Mouse (Mus musculus): ENCODE measurements around the gene Khdrbs1. TPM values are rescaled to one million over a fixed set of nuclear protein-coding genes. Genes with fewer than 3 reads are reported as not detected.

The Khdrbs1 gene
- 39.6 and 58.2 TPM in 2 replicates for total RNA-seq (2012; rRNA removed)

GRCm38 (mm10) chr4:129742232-129743009 lies at the start of gene Khdrbs1:
TSS of gene Khdrbs1 (minus strand) at chr4:129742303.
- H3K36me3 ChIP-seq (ENCODE audit: control insufficient read depth, insufficient read depth, low read length, poor library complexity, severe bottlenecking), result no peaks in the 10 kb centered on the region
- in situ Hi-C loops (cut with MboI; ENCODE audit: low sequenced_read_pairs in 2 of 2, unreplicated experiment in 2 of 2), result no loop called here
- peaks cover 2 to 8% of the 10 kb centered on the region in 2 experiments; a peak in 2 of 4 replicates for H3K4me1 ChIP-seq (ENCODE audit: control insufficient read depth in 2 of 2, insufficient read depth in 2 of 2, low read length in 2 of 2, poor library complexity in 1 of 2)
- no peaks in the 10 kb centered on the region for H3K9me3 ChIP-seq (ENCODE audit: control insufficient read depth, insufficient read depth, low read depth, low read length)
- H3K9ac ChIP-seq (ENCODE audit: insufficient read depth, low read depth, low read length, poor library complexity, severe bottlenecking), result peak within 1 kb of the TSS; percentile 95
- peak within 1 kb of the TSS; percentile 91 for H3K27ac ChIP-seq (ENCODE audit: insufficient read depth, low read depth, low read length, poor library complexity, severe bottlenecking)
- TF ChIP-seq ZNF384 (IDR thresholded peaks at IDR 0.05; ENCODE audit: low read depth, low read length) (no peak), HCFC1 (IDR thresholded peaks at IDR 0.05; ENCODE audit: borderline replicate concordance, insufficient read depth, low read length) (no peak; the same call in 1 of the 2 replicates), ZC3H11A (IDR thresholded peaks at IDR 0.05; ENCODE audit: borderline replicate concordance, low read depth, low read length) (no peak), CHD2 (IDR thresholded peaks at IDR 0.05; ENCODE audit: low read depth, low read length) (no peak), MAFK (IDR thresholded peaks at IDR 0.05; ENCODE audit: insufficient read depth, low read depth, low read length) (no peak)
- peak; percentile 97 for DNase-seq (ENCODE audit: low read depth, low spot score)
- H3K4me3 ChIP-seq (ENCODE audit: insufficient read depth in 1 of 2, low read depth in 1 of 2, low read length in 2 of 2, poor library complexity in 1 of 2, severe bottlenecking in 1 of 2), result peak within 1 kb of the TSS; percentile 91 to 95

DNA sequence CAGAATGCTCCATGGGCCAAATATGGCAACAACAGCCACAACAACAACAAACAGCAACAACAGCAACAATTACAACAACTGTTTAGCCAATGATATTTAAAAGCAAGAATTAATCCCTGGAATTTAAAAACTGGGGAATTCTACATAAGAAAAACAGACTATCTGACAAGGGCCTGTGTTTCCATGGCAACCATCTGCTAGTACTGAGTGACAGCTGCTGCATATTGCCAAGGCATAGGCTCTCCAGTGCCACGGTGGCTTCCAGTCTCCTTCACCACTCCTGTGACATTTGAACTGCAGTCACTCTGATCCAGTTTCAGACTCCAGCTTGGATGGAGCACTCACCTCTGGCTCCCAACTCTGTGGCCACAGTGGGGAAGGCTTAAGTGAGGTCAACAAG lies 49.3 kb upstream of the Khdrbs1 start:
- Histone ChIP-seq H3K4me3 (ENCODE audit: insufficient read depth in 1 of 2, low read depth in 1 of 2, low read length in 2 of 2, poor library complexity in 1 of 2, severe bottlenecking in 1 of 2) (no peak overlapping the region), H3K27ac (ENCODE audit: insufficient read depth, low read depth, low read length, poor library complexity, severe bottlenecking) (no peak overlapping the region), H3K9me3 (ENCODE audit: control insufficient read depth, insufficient read depth, low read depth, low read length) (no peaks in the 10 kb centered on the region), H3K36me3 (ENCODE audit: control insufficient read depth, insufficient read depth, low read length, poor library complexity, severe bottlenecking) (no peaks in the 10 kb centered on the region), H3K4me1 (ENCODE audit: control insufficient read depth in 2 of 2, insufficient read depth in 2 of 2, low read length in 2 of 2, poor library complexity in 1 of 2) (peaks cover 1 to 4% of the 10 kb centered on the region in 2 experiments; a peak in 1 of 4 replicates), H3K9ac (ENCODE audit: insufficient read depth, low read depth, low read length, poor library complexity, severe bottlenecking) (no peak overlapping the region)
- no peak for TF ChIP-seq MAFK (IDR thresholded peaks at IDR 0.05; ENCODE audit: insufficient read depth, low read depth, low read length)
- no peak for TF ChIP-seq ZNF384 (IDR thresholded peaks at IDR 0.05; ENCODE audit: low read depth, low read length)
- no peak for TF ChIP-seq ZC3H11A (IDR thresholded peaks at IDR 0.05; ENCODE audit: borderline replicate concordance, low read depth, low read length)
- no peak for TF ChIP-seq CHD2 (IDR thresholded peaks at IDR 0.05; ENCODE audit: low read depth, low read length)
- no peak for TF ChIP-seq HCFC1 (IDR thresholded peaks at IDR 0.05; ENCODE audit: borderline replicate concordance, insufficient read depth, low read length)
- in situ Hi-C loops (cut with MboI; ENCODE audit: low sequenced_read_pairs in 2 of 2, unreplicated experiment in 2 of 2), result no loop called here
- no peak for DNase-seq (ENCODE audit: low read depth, low spot score)

DNA sequence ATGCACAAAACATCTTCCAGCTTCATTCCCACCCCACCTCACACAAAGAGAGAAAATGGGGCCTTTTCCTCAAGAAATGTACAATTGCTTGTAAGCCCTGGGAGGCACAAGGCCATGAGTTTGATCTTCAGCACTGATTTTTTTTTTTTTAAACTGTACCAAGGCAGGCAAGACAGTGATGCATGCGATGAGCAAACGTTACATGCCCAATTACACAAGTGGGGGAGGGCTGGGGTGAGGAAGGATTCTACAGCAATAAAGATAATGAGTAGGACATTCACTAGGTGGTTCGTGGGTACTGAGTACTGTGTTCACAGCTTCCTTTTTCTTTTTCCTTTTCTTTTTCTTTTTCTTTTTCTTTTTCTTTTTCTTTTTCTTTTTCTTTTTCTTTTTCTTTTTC lies 48.4 kb upstream of the Khdrbs1 start:
- in situ Hi-C loops (cut with MboI; ENCODE audit: low sequenced_read_pairs in 2 of 2, unreplicated experiment in 2 of 2), result no loop called here
- H3K9me3 ChIP-seq (ENCODE audit: control insufficient read depth, insufficient read depth, low read depth, low read length), result no peaks in the 10 kb centered on the region
- no peak overlapping the region for H3K27ac ChIP-seq (ENCODE audit: insufficient read depth, low read depth, low read length, poor library complexity, severe bottlenecking)

DNA sequence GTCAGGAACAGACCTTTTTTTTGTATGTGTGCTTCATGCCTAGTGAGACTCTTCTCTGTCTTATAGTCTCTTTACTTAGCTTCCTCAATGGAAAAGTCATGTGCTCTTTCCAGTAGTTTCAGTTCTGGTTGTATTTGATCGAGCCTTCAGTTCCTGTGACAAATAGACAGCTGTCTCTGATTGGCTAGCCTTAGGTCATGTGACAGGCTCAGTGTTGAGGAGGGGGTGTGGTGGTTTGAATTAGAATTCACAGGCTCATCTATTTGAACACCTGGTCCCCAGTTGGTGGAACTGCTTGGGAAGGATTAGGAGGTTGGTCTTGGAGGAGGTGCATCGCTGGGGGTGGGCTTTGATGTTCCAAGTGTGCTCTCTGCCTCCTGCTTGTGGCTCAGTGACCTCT lies 47.5 kb upstream of the Khdrbs1 start:
- DNase-seq (ENCODE audit: low read depth, low spot score), result no peak
- TF ChIP-seq MAFK (IDR thresholded peaks at IDR 0.05; ENCODE audit: insufficient read depth, low read depth, low read length) (no peak), ZNF384 (IDR thresholded peaks at IDR 0.05; ENCODE audit: low read depth, low read length) (no peak), HCFC1 (IDR thresholded peaks at IDR 0.05; ENCODE audit: borderline replicate concordance, insufficient read depth, low read length) (no peak), CHD2 (IDR thresholded peaks at IDR 0.05; ENCODE audit: low read depth, low read length) (no peak), ZC3H11A (IDR thresholded peaks at IDR 0.05; ENCODE audit: borderline replicate concordance, low read depth, low read length) (no peak)
- Histone ChIP-seq H3K27ac (ENCODE audit: insufficient read depth, low read depth, low read length, poor library complexity, severe bottlenecking) (no peak overlapping the region), H3K4me3 (ENCODE audit: insufficient read depth in 1 of 2, low read depth in 1 of 2, low read length in 2 of 2, poor library complexity in 1 of 2, severe bottlenecking in 1 of 2) (no peak overlapping the region), H3K4me1 (ENCODE audit: control insufficient read depth in 2 of 2, insufficient read depth in 2 of 2, low read length in 2 of 2, poor library complexity in 1 of 2) (peaks cover 0 to 4% of the 10 kb centered on the region in 2 experiments; a peak in 1 of 4 replicates), H3K9me3 (ENCODE audit: control insufficient read depth, insufficient read depth, low read depth, low read length) (no peaks in the 10 kb centered on the region), H3K36me3 (ENCODE audit: control insufficient read depth, insufficient read depth, low read length, poor library complexity, severe bottlenecking) (no peaks in the 10 kb centered on the region), H3K9ac (ENCODE audit: insufficient read depth, low read depth, low read length, poor library complexity, severe bottlenecking) (no peak overlapping the region)
- in situ Hi-C loops (cut with MboI; ENCODE audit: low sequenced_read_pairs in 2 of 2, unreplicated experiment in 2 of 2), result no loop called here

More for the DNA sequence above, 48.4 kb upstream of the Khdrbs1 start:
- TF ChIP-seq MAFK (IDR thresholded peaks at IDR 0.05; ENCODE audit: insufficient read depth, low read depth, low read length) (no peak), ZC3H11A (IDR thresholded peaks at IDR 0.05; ENCODE audit: borderline replicate concordance, low read depth, low read length) (no peak), HCFC1 (IDR thresholded peaks at IDR 0.05; ENCODE audit: borderline replicate concordance, insufficient read depth, low read length) (no peak), ZNF384 (IDR thresholded peaks at IDR 0.05; ENCODE audit: low read depth, low read length) (no peak), CHD2 (IDR thresholded peaks at IDR 0.05; ENCODE audit: low read depth, low read length) (no peak)
- DNase-seq (ENCODE audit: low read depth, low spot score), result no peak
- Histone ChIP-seq H3K9ac (ENCODE audit: insufficient read depth, low read depth, low read length, poor library complexity, severe bottlenecking) (no peak overlapping the region), H3K4me1 (ENCODE audit: control insufficient read depth in 2 of 2, insufficient read depth in 2 of 2, low read length in 2 of 2, poor library complexity in 1 of 2) (peaks cover 0 to 4% of the 10 kb centered on the region in 2 experiments; a peak in 1 of 4 replicates), H3K4me3 (ENCODE audit: insufficient read depth in 1 of 2, low read depth in 1 of 2, low read length in 2 of 2, poor library complexity in 1 of 2, severe bottlenecking in 1 of 2) (no peak overlapping the region), H3K36me3 (ENCODE audit: control insufficient read depth, insufficient read depth, low read length, poor library complexity, severe bottlenecking) (no peaks in the 10 kb centered on the region)
